Mouse (Mus musculus): Measurements from ENCODE around the gene Irgq.
"Not testable (repeated sequence)": the region's sequence is repeated elsewhere in the genome, so short reads cannot be mapped to it uniquely, and the experiment has no call there.

The Irgq gene

GRCm38 (mm10) chr7:24530062-24530931, at the start of gene Irgq:
Irgq (plus strand) TSS chr7:24530689.
- DNase-seq (ENCODE audit: low spot score in 2 of 2), result peak; percentile 97 to 98

- no peak for DNase-seq (ENCODE audit: low spot score in 2 of 2)
Observed at GRCm38 (mm10) chr7:24480986-24481473, 49.5 kb upstream of the Irgq start.

- DNase-seq (ENCODE audit: low spot score in 2 of 2), result peak; percentile 76 to 87
Observed at GRCm38 (mm10) chr7:24481474-24482207, 48.8 kb upstream of the Irgq start, which contains the start of gene Cadm4. Cadm4 (plus strand) TSS chr7:24482023.

- no peak for DNase-seq (ENCODE audit: low spot score in 2 of 2)
Observed at GRCm38 (mm10) chr7:24482208-24483020, 48.1 kb upstream of the Irgq start.

- not testable (repeated sequence) for DNase-seq (ENCODE audit: low spot score in 2 of 2)
Observed at GRCm38 (mm10) chr7:24483291-24483690, 47.2 kb upstream of the Irgq start.

- no peak for DNase-seq (ENCODE audit: low spot score in 2 of 2)
Observed at GRCm38 (mm10) chr7:24485481-24485880, 45.0 kb upstream of the Irgq start.

- no peak for DNase-seq (ENCODE audit: low spot score in 2 of 2)
Observed at GRCm38 (mm10) chr7:24486654-24487130, 43.8 kb upstream of the Irgq start.

GRCm38 (mm10) chr7:24487403-24487802, 43.1 kb upstream of the Irgq start:
- no peak for DNase-seq (ENCODE audit: low spot score in 2 of 2)

GRCm38 (mm10) chr7:24488303-24488702, 42.2 kb upstream of the Irgq start:
- no peak for DNase-seq (ENCODE audit: low spot score in 2 of 2)

- no peak for DNase-seq (ENCODE audit: low spot score in 2 of 2)
Observed at GRCm38 (mm10) chr7:24499856-24500577, 30.5 kb upstream of the Irgq start.

GRCm38 (mm10) chr7:24500929-24501328, 29.6 kb upstream of the Irgq start:
- DNase-seq (ENCODE audit: low spot score in 2 of 2), result no peak

GRCm38 (mm10) chr7:24501492-24501891, 29.0 kb upstream of the Irgq start:
- DNase-seq (ENCODE audit: low spot score in 2 of 2), result no peak

GRCm38 (mm10) chr7:24504004-24504403, 26.5 kb upstream of the Irgq start:
- no peak for DNase-seq (ENCODE audit: low spot score in 2 of 2)

GRCm38 (mm10) chr7:24504868-24505267, 25.6 kb upstream of the Irgq start:
- DNase-seq (ENCODE audit: low spot score in 2 of 2), result no peak

GRCm38 (mm10) chr7:24505447-24506064, 24.9 kb upstream of the Irgq start:
- no peak for DNase-seq (ENCODE audit: low spot score in 2 of 2)

- no peak for DNase-seq (ENCODE audit: low spot score in 2 of 2)
Observed at GRCm38 (mm10) chr7:24506065-24506459, 24.4 kb upstream of the Irgq start.

- no peak for DNase-seq (ENCODE audit: low spot score in 2 of 2)
Observed at GRCm38 (mm10) chr7:24506476-24506837, 24.0 kb upstream of the Irgq start.

- DNase-seq (ENCODE audit: low spot score in 2 of 2), result peak; percentile 80 to 83
Observed at GRCm38 (mm10) chr7:24506838-24507725, 23.4 kb upstream of the Irgq start, which contains the start of gene Zfp428. Zfp428 (plus strand) TSS chr7:24507006.

- DNase-seq (ENCODE audit: low spot score in 2 of 2), result no peak
Observed at GRCm38 (mm10) chr7:24507726-24508114, 22.8 kb upstream of the Irgq start.

All from frontal cortex, postnatal 14 days (tissue).